Mouse (Mus musculus) forebrain, embryonic 14.5 days (tissue): ENCODE data around the gene Tnfrsf1b. TPM values are rescaled to one million over a fixed set of nuclear protein-coding genes. Genes with fewer than 3 reads are reported as not detected.

Experiments used
- ATAC-seq: fragments of 200-750 bp; cut with Nextera tagmentation; 2 replicates; pipeline ENCODE4 v1.8.0; 2017; ENCODE audit warnings: mild to moderate bottlenecking, moderate library complexity
- DNase-seq: peaks from one replicate; pipeline ENCODE4 v3.0.0-alpha.2; 2015; ENCODE audit warnings: low spot score
- H3K27ac ChIP-seq: fragments of 300-500 bp; sonication (generic); 2 replicates; pipeline ENCODE4 v1.5.1; 2014; ENCODE audit warnings: low read depth, mild to moderate bottlenecking, control low read depth, low read length, moderate library complexity
- H3K27me3 ChIP-seq: fragments of 300-500 bp; sonication (generic); replicated peaks from 2 replicates; pipeline ENCODE4 v1.6.1; 2014; ENCODE audit warnings: low read length, control low read depth, mixed read lengths; ENCODE audit not compliant: control insufficient read depth, insufficient read depth
- H3K36me3 ChIP-seq: fragments of 300-500 bp; sonication (generic); 2 replicates; pipeline ENCODE4 v1.6.1; 2014; ENCODE audit warnings: low read length, control low read depth; ENCODE audit not compliant: control insufficient read depth, insufficient read depth
- H3K4me1 ChIP-seq: fragments of 300-500 bp; sonication (generic); 2 replicates; pipeline ENCODE4 v1.6.1; 2014; ENCODE audit warnings: antibody characterized with exemption, low read length, control low read depth; ENCODE audit not compliant: control insufficient read depth, insufficient read depth
- H3K4me2 ChIP-seq: fragments of 300-500 bp; sonication (generic); 2 replicates; pipeline ENCODE4 v1.6.1; 2014; ENCODE audit warnings: mild to moderate bottlenecking, control low read depth, low read length
- H3K4me3 ChIP-seq: fragments of 300-500 bp; sonication (generic); 2 replicates; pipeline ENCODE4 v1.5.1; 2014; ENCODE audit warnings: low read depth, low read length, control low read depth
- H3K9ac ChIP-seq: fragments of 300-500 bp; sonication (generic); 2 replicates; pipeline ENCODE4 v1.6.1; 2014; ENCODE audit warnings: mild to moderate bottlenecking, low read length, control low read depth, moderate library complexity
- H3K9me3 ChIP-seq: fragments of 300-500 bp; sonication (generic); replicated peaks from 2 replicates; pipeline ENCODE4 v1.6.1; 2016; ENCODE audit warnings: low read length, control low read depth, mixed read lengths; ENCODE audit not compliant: control insufficient read depth
- WGBS: fragments of 180-500 bp; shearing (Covaris S2); extraction: QIAGEN DNeasy Blood & Tissue Kit; methylation state at CpG from one replicate; pipeline ENCODE4 v1.1.7; 2014; 5-methylcytosine and 5-hydroxymethylcytosine counted together
- polyA plus RNA-seq: library from polyadenylated mRNA; unstranded; fragments of >200 nt; fragmentation: Nextera tagmentation; extraction: Ambion mirVana; gene quantifications from 2 replicates; pipeline ENCODE4 v1.2.1, GENCODE M21; 2014

The Tnfrsf1b gene
- polyA plus RNA-seq, 1 experiment from 2014 or later: 1.9 TPM

DNA sequence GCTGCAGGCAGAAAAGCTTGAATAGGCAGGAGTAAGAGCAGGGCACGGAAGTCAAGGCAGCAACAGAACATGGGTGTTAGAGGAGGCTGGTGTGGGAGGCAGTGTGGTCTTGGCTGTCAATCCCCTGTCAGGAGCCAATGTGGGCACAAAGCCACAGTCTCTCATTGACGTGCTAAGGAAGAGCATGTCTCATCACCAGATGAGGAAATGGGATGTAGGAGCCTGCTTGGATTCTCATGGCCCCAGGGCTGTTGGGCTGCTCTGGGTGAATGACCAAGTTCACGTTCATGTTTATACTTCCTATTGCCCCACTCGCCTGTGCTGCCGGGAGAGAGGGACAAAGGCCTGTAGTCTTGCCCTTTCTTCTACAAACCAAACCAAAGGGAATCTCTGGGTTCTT, 28.8 kb downstream of the Tnfrsf1b start:
- ATAC-seq (no peak), DNase-seq (no peak)
- H3K27me3 ChIP-seq: no peaks in the 10 kb centered on the region
- no peaks in the 10 kb centered on the region for H3K4me1 ChIP-seq
- H3K27ac ChIP-seq: no peak overlapping the region
- no peak overlapping the region for H3K4me3 ChIP-seq
- H3K36me3 ChIP-seq: no peaks in the 10 kb centered on the region
- no peak overlapping the region for H3K4me2 ChIP-seq
- WGBS: 73% methylated on average over 5 of the region's 5 CpGs
- H3K9me3 ChIP-seq: no peaks in the 10 kb centered on the region
- no peak overlapping the region for H3K9ac ChIP-seq

DNA sequence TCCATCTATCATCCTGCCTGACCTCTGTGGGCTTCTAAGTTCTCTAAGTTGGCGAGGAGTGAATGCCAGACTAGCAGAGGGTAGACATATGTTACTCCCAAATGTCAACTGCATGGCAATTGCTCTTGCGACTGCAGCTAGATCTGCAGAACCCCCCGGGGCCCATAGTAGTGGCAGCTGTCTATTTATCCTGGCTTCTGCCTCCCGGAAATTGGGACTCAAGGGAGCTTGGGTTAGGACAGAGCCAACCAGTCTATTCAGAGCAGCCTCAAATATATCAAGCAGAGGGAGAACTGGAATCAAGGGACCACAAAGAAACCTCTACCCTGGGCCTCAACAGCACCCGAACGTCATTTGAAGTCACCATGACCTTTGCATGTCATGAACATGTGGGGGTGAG, 29.6 kb downstream of the Tnfrsf1b start:
- Histone ChIP-seq H3K36me3 (no peaks in the 10 kb centered on the region), H3K9ac (no peak overlapping the region), H3K9me3 (no peaks in the 10 kb centered on the region), H3K4me3 (no peak overlapping the region), H3K4me1 (no peaks in the 10 kb centered on the region), H3K27ac (no peak overlapping the region), H3K4me2 (no peak overlapping the region), H3K27me3 (no peaks in the 10 kb centered on the region)
- 83% methylated on average over 6 of the region's 6 CpGs for WGBS
- ATAC-seq (no peak), DNase-seq (no peak)

DNA sequence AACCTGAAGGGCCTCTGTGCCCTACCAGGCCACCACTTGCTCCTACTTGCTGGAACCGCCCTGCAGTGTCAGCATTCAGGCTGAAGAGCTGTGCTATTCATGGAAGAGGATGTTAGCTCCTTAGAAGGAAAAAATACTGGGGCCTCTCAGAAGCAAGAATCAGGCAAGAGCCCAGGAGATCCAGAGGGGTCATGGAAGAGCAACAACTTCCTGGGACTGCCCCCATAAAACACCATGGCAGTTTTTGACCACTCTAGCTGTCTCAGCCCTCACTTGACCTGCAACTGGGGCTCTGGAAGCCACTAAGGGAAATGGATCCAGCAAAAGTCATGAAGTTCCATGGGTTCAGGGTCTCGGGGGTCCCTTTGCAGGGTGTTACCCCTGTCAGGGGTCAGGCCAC, 31.3 kb downstream of the Tnfrsf1b start:
- no peak overlapping the region for H3K4me2 ChIP-seq
- no peaks in the 10 kb centered on the region for H3K27me3 ChIP-seq
- H3K9ac ChIP-seq: no peak overlapping the region
- no peak overlapping the region for H3K27ac ChIP-seq
- H3K4me3 ChIP-seq: no peak overlapping the region
- 81% methylated on average over 2 of the region's 2 CpGs for WGBS
- no peak for ATAC-seq
- no peaks in the 10 kb centered on the region for H3K36me3 ChIP-seq
- DNase-seq: no peak
- H3K9me3 ChIP-seq: no peaks in the 10 kb centered on the region
- H3K4me1 ChIP-seq: no peaks in the 10 kb centered on the region

DNA sequence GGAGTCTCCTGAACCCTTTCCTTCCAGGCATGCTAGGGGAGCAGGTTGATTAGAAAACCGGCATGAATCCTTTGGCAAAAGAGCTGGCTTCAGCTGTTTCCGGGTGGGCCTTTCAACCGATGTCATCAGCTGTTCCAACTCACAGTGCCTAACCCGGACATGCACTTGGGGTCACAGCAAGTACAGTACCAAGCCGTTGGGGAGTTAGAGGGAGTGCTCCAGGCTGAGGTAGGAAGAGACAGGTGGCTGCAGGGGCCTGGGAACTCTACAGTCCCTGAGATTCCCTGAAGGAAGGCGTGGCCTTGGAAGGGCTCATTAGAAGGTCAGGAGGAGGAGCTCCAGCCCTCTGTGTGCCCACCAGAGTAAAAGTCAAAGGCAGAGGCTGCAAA, 31.9 kb downstream of the Tnfrsf1b start:
- Histone ChIP-seq H3K4me3 (no peak overlapping the region), H3K9me3 (no peaks in the 10 kb centered on the region), H3K4me1 (no peaks in the 10 kb centered on the region), H3K4me2 (no peak overlapping the region), H3K27me3 (no peaks in the 10 kb centered on the region), H3K9ac (no peak overlapping the region), H3K36me3 (no peaks in the 10 kb centered on the region), H3K27ac (no peak overlapping the region)
- DNase-seq (no peak), ATAC-seq (peak; percentile 42; the same call in 1 of the 2 replicates)
- WGBS: 57% methylated on average over 6 of the region's 6 CpGs

DNA sequence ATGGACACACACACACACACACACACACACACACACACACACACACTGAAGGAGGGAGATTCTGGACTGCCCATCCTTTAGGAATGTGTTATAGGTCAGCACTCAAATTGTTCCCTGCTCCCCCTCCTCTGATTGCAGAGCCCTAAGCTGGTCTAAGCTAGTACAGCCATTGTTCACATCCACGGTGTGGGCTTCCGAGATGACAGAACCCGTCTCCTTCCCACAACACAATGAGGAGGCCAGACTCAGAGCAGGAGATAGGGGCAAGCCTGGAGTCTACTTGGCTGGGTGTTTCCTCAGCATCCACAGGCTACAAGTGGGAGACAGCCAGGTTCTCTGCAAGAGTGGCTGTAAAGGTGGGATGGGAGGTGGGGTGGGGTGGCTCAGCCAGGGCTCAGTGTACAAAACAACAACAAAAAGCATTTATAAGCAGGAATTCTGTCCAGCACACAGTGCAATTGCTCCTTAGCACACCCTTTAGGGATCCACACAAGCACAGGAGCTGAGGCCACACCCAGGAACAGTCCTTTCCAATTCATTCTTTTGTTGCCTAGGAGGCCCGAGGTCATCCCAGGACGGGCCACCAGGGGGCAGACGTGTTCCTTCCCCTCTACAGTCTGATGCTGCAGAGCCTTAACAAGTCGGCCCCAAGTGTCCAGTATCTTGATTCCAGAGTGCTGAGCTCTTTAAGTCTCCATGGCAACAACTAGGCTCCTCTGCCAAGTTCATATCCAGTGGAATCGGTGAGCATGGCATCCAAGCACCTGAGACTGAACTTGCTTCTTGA, 32.5 kb downstream of the Tnfrsf1b start:
- ATAC-seq: peak; percentile 86
- 32% methylated on average over 8 of the region's 8 CpGs for WGBS
- no peaks in the 10 kb centered on the region for H3K4me1 ChIP-seq
- no peak overlapping the region for H3K4me2 ChIP-seq
- no peak overlapping the region for H3K27ac ChIP-seq
- H3K9ac ChIP-seq: no peak overlapping the region
- H3K27me3 ChIP-seq: no peaks in the 10 kb centered on the region
- no peaks in the 10 kb centered on the region for H3K36me3 ChIP-seq
- no peaks in the 10 kb centered on the region for H3K9me3 ChIP-seq
- H3K4me3 ChIP-seq: no peak overlapping the region
- DNase-seq: peak; percentile 79

DNA sequence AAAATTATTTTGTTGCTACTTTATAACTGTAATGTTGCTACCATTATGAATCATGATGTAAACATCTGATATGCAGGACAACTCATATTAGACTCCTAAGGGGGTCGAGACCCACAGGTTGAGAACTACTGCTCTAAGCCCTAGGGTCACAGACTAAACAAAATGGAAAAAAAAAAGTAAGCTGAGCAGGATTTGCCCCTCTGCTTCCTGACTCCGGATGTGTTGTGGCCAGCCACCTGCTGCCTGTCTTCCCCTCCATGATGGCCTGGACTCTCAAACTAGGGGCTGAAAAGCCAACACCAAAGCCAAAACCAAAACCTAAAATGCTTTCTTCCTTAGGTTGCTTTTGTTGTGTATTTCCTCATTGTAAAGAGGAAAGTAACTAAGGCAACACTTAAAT, 35.6 kb downstream of the Tnfrsf1b start:
- no peak for ATAC-seq
- no peak overlapping the region for H3K27ac ChIP-seq
- no peaks in the 10 kb centered on the region for H3K36me3 ChIP-seq
- no peaks in the 10 kb centered on the region for H3K27me3 ChIP-seq
- H3K4me2 ChIP-seq: no peak overlapping the region
- WGBS: 80% methylated on average over 2 of the region's 2 CpGs
- no peak overlapping the region for H3K9ac ChIP-seq
- no peaks in the 10 kb centered on the region for H3K4me1 ChIP-seq
- H3K9me3 ChIP-seq: no peaks in the 10 kb centered on the region
- no peak overlapping the region for H3K4me3 ChIP-seq
- no peak for DNase-seq

DNA sequence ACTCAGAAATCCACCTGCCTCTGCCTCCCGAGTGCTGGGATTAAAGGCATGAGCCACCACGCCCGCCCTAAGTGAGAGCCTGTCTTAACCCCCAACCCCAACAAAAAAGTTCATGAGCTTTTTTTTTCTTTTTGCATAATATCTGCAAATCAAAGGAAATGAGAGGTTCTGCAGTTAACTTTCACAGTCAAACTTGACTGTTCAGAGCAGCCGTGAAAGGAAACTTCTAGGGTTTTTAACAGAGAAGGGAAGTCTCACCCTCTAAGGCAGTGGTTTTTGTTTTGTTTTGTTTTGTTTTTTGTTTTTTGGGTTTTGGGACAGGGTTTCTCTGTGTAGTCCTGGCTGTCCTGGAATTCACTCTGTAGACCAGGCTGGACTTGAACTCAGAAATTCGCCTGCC, 36.1 kb downstream of the Tnfrsf1b start:
- H3K27ac ChIP-seq: no peak overlapping the region
- WGBS: 93% methylated on average over 5 of the region's 5 CpGs

DNA sequence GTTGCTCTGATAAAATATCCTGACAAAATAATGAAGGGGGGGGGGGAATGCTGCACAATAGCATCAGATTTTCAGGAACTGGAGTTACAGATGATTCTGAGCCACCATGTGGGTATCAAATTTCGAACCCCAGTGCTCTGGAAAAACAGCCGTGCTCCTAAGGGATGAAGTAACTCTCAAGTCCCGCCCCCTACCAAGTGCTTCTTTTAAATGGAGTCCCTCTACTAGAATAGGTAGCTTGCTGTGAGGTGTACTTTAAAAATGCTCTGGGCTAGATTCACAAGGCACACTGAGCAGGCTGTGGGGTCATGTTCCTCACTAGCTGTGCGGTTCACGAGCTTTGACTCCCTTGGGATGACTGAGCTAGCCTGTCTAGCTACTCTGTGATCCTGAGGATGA, 37.0 kb downstream of the Tnfrsf1b start:
- Histone ChIP-seq H3K9me3 (no peaks in the 10 kb centered on the region), H3K27me3 (no peaks in the 10 kb centered on the region), H3K4me2 (no peak overlapping the region), H3K4me3 (no peak overlapping the region), H3K36me3 (no peaks in the 10 kb centered on the region), H3K9ac (no peak overlapping the region), H3K4me1 (no peaks in the 10 kb centered on the region), H3K27ac (no peak overlapping the region)
- 27% methylated on average over 5 of the region's 5 CpGs for WGBS
- ATAC-seq: no peak
- no peak for DNase-seq

More for the DNA sequence above, 36.1 kb downstream of the Tnfrsf1b start:
- no peak overlapping the region for H3K4me3 ChIP-seq
- no peaks in the 10 kb centered on the region for H3K27me3 ChIP-seq
- H3K4me2 ChIP-seq: no peak overlapping the region
- H3K9me3 ChIP-seq: no peaks in the 10 kb centered on the region
- no peaks in the 10 kb centered on the region for H3K4me1 ChIP-seq
- no peak for DNase-seq
- ATAC-seq: no peak
- H3K9ac ChIP-seq: no peak overlapping the region
- no peaks in the 10 kb centered on the region for H3K36me3 ChIP-seq

DNA sequence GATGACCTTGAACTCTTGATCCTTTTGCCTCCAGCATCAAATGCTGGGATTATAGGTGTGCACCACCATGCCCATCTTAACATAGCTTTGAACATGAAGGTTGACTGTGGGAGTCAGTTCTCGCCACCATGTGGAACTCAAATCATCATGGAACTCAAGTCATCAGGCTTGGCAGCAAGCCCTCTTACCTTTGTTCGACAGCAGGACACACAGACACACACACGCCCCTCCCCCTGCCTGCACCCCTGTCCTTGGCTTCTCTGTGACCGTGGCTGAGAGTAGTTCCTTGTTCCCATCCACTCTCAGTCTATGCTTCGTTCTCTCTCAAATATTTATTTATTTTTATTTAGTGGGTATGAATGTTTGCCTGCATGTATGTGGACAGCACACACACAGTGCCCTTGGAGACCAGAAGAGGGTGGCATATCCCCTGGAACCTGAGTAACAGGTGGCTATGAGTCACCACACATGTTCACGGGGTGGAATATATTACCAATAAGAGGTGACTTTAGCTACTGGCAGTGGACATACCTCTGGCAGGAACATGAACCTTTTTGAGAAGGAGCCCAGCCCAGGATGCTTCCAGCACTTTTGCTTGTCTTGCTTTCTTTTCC, 37.5 kb downstream of the Tnfrsf1b start:
- ATAC-seq (no peak), DNase-seq (no peak)
- WGBS: 74% methylated on average over 6 of the region's 6 CpGs
- no peaks in the 10 kb centered on the region for H3K9me3 ChIP-seq
- no peaks in the 10 kb centered on the region for H3K27me3 ChIP-seq
- H3K36me3 ChIP-seq: no peaks in the 10 kb centered on the region
- H3K4me3 ChIP-seq: no peak overlapping the region
- H3K27ac ChIP-seq: no peak overlapping the region
- no peak overlapping the region for H3K4me2 ChIP-seq
- H3K4me1 ChIP-seq: no peaks in the 10 kb centered on the region
- no peak overlapping the region for H3K9ac ChIP-seq
